Mouse (Mus musculus) lung, embryonic 14.5 days (tissue): Measurements from ENCODE around the gene Tmem212. TPM values are rescaled to one million over a fixed set of nuclear protein-coding genes. Genes with fewer than 3 reads are reported as not detected.
"Not testable (repeated sequence)": the region's sequence is repeated elsewhere in the genome, so short reads cannot be mapped to it uniquely, and the experiment has no call there.

Experiments
- ATAC-seq: fragments of 200-750 bp; cut with Nextera tagmentation; 2 replicates; pipeline ENCODE4 v1.8.0; 2017; ENCODE audit warnings: mild to moderate bottlenecking, moderate TSS enrichment, moderate library complexity; ENCODE audit not compliant: insufficient read depth
- DNase-seq: peaks from one replicate; pipeline ENCODE4 v3.0.0-alpha.2; 2015
- H3K27ac ChIP-seq: fragments of 300-500 bp; sonication (generic); 2 replicates; pipeline ENCODE4 v1.5.1; 2014; ENCODE audit warnings: low read depth, mild to moderate bottlenecking, moderate library complexity
- H3K27me3 ChIP-seq: fragments of 300-500 bp; sonication (generic); 2 replicates; pipeline ENCODE4 v1.6.1; 2014; ENCODE audit warnings: low read length, control low read depth; ENCODE audit not compliant: insufficient read depth
- H3K36me3 ChIP-seq: fragments of 300-500 bp; sonication (generic); 2 replicates; pipeline ENCODE4 v1.6.1; 2014; ENCODE audit warnings: control low read depth; ENCODE audit not compliant: insufficient read depth
- H3K4me1 ChIP-seq: fragments of 300-500 bp; sonication (generic); 2 replicates; pipeline ENCODE4 v1.6.1; 2014; ENCODE audit warnings: antibody characterized with exemption, control low read depth; ENCODE audit not compliant: insufficient read depth
- H3K4me2 ChIP-seq: fragments of 300-500 bp; sonication (generic); 2 replicates; pipeline ENCODE4 v1.6.1; 2014; ENCODE audit warnings: mild to moderate bottlenecking
- H3K4me3 ChIP-seq: fragments of 300-500 bp; sonication (generic); 2 replicates; pipeline ENCODE4 v1.5.1; 2014; ENCODE audit warnings: low read depth, low read length
- H3K9ac ChIP-seq: fragments of 300-500 bp; sonication (generic); 2 replicates; pipeline ENCODE4 v1.6.1; 2014
- H3K9me3 ChIP-seq: fragments of 300-500 bp; sonication (generic); 2 replicates; pipeline ENCODE4 v1.6.1; 2016; ENCODE audit warnings: low read depth, low read length, control low read depth
- CTCF ChIP-seq: IDR thresholded peaks from 2 replicates; pipeline ENCODE4 v1.5.1; 2016; ENCODE audit warnings: antibody characterized with exemption, low read depth
- WGBS: fragments of 180-500 bp; shearing (Covaris S2); extraction: QIAGEN DNeasy Blood & Tissue Kit; methylation state at CpG from one replicate; pipeline ENCODE4 v1.1.7; 2014; 5-methylcytosine and 5-hydroxymethylcytosine counted together
- polyA plus RNA-seq: library from polyadenylated mRNA; unstranded; fragments of >200 nt; fragmentation: Nextera tagmentation; extraction: Ambion mirVana; gene quantifications from 2 replicates; pipeline ENCODE4 v1.2.1, GENCODE M21; 2014

Gene Tmem212
- polyA plus RNA-seq: not detected in 2 replicates

DNA sequence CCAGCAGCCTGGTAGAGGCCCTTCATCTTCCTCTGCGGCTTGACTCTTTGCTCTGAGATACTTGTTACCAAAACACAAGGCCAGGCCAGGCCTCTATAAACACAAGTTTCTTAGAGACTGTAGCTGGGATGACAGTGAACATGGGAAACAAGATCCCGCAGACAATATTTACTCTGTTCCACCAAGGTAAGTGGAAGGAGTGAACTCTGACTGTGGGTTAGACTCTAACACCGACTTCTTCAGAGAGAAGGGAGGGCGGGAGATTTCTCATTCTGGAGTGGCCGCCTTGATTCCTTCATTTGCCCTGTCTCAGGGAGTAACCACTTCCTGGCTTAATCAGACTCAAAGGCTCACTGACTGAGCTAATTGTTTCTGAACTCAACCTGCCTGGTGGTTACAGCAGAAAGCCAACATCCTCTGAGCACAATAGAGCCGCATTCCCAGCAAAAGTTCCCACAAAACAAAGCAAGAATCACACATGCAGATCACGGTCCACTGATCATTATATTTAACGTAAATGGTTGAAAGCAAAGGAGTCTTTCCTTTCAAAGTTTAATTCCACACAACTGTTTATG is at the start of gene Tmem212:
Gene Tmem212, minus strand, starts transcription at position 51 of the 575 bp plus-strand sequence.
- Histone ChIP-seq H3K27ac (0 out of 2 replicates have a peak within 1 kb of the TSS, but pooled peaks have one; percentile 21), H3K27me3 (no peaks in the 10 kb centered on the region), H3K4me1 (peaks cover 8% of the 10 kb centered on the region), H3K9me3 (no peaks in the 10 kb centered on the region), H3K4me3 (no peak within 1 kb of the TSS), H3K36me3 (no peaks in the 10 kb centered on the region), H3K9ac (no peak within 1 kb of the TSS), H3K4me2 (no peak within 1 kb of the TSS)
- no peak for TF ChIP-seq CTCF
- 57% methylated on average over 8 of the region's 8 CpGs for WGBS
- ATAC-seq (no peak), DNase-seq (peak; percentile 31)

DNA sequence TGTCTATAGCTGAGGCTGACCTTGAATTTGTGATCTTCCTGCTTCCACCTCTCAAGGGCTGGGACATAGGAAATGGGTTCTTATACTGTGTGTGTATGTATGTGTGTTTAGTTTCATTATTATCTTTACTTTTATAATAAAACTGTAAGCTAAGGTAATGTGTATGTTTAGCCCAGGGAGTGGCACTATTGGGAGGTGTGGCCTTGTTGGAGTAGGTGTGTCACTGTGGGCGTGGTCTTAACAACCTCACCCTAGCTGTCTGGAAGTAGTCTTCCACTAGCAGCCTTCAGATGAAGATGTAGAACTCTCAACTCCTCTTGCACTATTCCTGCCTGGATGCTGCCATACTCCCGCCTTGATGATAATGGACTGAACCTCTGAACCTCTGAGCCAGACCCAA is 49.2 kb upstream of the Tmem212 start:
- WGBS: 72% methylated on average over 2 of the region's 2 CpGs
- H3K9me3 ChIP-seq, H3K4me1 ChIP-seq, H3K36me3 ChIP-seq, DNase-seq, H3K4me3 ChIP-seq, H3K4me2 ChIP-seq, ATAC-seq, H3K27ac ChIP-seq, H3K27me3 ChIP-seq, H3K9ac ChIP-seq: not testable (repeated sequence)

DNA sequence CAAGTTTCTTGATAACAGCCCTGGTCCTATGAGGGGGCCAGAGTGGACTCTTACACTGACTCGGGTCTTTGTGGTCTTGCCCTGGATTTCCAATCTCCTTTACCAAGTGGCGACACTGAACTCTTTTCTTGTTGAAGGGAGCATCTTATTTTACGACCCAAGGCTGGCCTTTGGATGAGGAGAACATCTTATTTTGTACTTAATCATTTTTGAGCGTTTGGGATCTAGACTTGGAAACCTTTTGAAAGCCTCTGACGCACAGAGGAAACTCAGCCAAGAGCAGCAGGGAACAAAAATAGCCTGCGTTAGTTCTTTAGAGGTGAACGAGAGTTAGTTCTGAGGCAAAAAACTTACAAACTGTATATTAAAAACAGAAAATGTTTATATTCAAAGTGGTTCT is 46.8 kb upstream of the Tmem212 start:
- 73% methylated on average over 7 of the region's 7 CpGs for WGBS
- Histone ChIP-seq H3K27me3 (no peaks in the 10 kb centered on the region), H3K4me3 (no peak overlapping the region), H3K27ac (no peak overlapping the region), H3K4me1 (no peaks in the 10 kb centered on the region), H3K4me2 (no peak overlapping the region), H3K36me3 (no peaks in the 10 kb centered on the region), H3K9me3 (no peaks in the 10 kb centered on the region), H3K9ac (no peak overlapping the region)
- TF ChIP-seq CTCF: no peak
- DNase-seq (no peak), ATAC-seq (no peak)

DNA sequence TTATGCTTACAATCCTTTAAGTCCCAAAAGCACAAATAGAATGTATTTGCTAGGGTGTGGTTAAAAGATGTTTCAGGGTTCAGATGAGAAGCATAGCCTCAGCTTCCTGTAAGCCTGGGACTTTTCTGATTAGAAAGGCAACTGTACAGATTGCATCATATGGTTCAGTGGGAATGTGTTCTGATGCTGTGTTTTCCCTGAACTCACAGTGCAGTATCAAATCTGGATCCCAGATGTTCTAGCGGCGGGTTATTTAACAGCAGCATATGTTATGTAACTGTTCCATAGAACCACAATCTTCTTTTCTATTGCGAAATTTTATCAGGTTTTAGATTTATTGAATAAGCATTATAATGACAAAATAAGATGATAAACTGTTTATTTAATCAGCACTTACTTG is 45.5 kb upstream of the Tmem212 start:
- WGBS: 80% methylated on average over 3 of the region's 3 CpGs
- Histone ChIP-seq H3K4me3 (no peak overlapping the region), H3K36me3 (no peaks in the 10 kb centered on the region), H3K9ac (no peak overlapping the region), H3K27ac (no peak overlapping the region), H3K9me3 (no peaks in the 10 kb centered on the region), H3K27me3 (no peaks in the 10 kb centered on the region), H3K4me2 (no peak overlapping the region), H3K4me1 (no peaks in the 10 kb centered on the region)
- no peak for DNase-seq
- TF ChIP-seq CTCF: no peak
- no peak for ATAC-seq

DNA sequence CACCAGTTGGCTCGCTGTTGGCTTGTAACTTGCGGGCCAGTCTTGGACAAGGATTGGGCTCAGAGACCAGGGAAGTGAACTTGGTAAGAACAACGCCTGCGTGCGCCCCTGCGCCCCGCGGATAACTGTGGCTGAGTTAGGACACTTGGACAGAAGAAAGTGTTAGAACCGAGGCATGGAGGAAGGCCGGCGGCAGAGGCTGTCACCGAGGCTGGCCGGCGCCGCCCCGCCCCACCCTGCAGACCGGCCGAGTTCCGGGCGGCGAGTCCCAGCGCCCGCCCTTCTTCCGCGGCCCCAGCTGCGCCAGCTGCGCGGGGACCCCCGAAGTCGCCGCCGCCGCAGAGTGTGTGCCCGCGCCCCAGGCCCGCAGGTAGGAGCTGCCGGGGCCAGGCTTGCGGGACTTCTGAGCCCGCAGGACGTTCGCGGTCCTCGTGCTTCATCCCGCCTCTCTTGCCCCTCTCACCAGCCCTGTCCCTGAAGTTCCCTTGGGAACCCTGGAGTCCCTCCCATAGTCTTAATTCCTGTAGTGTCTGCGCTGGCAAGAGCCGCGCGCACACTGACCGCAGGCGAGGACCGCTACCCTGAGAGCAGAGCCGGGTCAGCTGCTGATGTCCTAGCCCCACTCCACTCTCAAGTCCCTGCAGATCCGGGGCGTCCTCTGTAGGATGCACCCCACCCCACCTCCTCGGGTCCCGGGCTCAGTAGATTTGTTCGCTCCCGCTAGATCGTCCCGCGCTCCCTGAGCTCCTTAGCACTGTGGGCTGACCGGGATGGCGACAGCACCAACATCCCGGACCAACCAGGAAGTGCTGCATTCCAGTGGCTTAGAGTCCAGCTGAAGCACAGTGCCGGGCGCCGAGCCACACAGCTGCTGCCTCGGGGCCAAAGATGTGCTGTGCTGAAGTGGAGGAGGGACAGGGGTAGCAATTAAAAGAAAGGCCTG is 42.5 kb upstream of the Tmem212 start, which contains the start of gene Pld1:
Gene Pld1, plus strand, starts transcription at position 315 of the 943 bp plus-strand sequence.
- peak; percentile 96 for ATAC-seq
- under 1% methylated on average over 66 of the region's 68 CpGs for WGBS

DNA sequence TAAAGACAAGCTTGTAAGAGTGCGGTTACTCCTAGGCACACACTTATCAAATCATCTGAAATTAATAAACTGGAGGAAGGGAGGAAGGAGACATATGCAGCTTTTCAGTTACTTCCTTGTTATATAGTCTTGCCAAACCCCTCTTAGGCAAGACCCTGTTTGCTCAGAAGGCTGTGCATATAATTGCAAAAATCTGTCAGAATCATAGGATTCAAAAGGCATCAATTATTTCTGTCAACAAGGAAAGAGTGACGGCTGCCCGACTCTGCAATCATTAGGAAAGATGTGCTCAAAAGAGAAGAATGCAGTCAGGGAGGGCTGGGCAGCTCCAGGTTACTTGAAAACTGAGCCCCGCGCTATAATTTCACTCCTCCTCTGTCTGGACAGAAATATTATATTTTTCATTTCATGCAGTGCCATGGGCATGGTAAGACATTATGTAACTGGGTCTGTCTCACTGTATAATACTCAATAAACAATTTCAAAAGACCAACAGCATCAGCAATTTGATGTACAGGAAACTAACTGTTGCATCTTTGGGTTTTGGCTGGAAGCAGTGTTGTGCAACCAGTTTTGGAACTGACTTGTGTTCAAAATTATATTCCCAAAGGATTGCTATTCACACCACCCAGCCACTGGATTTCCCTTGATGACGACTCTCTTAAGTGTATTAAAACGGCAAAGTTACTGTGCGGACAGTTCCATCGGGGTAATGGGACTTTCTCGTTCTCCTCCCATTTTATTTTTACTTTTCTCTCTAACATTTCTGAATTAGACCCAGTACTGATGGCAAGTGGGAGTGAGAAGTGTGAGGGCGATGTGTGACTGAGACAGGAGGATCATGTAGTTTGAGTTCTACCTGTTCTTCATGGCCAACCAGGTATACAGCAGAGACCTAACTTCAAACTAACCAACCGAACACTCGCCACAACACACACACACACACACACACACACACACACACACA is 41.3 kb upstream of the Tmem212 start:
- Histone ChIP-seq H3K4me1 (no peaks in the 10 kb centered on the region), H3K4me3 (no peak overlapping the region; the same call in 1 of the 2 replicates), H3K36me3 (no peaks in the 10 kb centered on the region), H3K27me3 (no peaks in the 10 kb centered on the region), H3K9me3 (no peaks in the 10 kb centered on the region), H3K27ac (no peak overlapping the region), H3K9ac (no peak overlapping the region), H3K4me2 (peak overlapping the region; percentile 97)
- WGBS: 71% methylated on average over 13 of the region's 13 CpGs
- no peak for ATAC-seq
- peak; percentile 19 for DNase-seq
- TF ChIP-seq CTCF: no peak

More for the DNA sequence above, 42.5 kb upstream of the Tmem212 start, which contains the start of gene Pld1:
- H3K36me3 ChIP-seq: no peaks in the 10 kb centered on the region
- H3K27ac ChIP-seq: peak within 1 kb of the TSS; percentile 90
- H3K4me3 ChIP-seq: peak within 1 kb of the TSS; percentile 63
- no peaks in the 10 kb centered on the region for H3K27me3 ChIP-seq
- peak within 1 kb of the TSS; percentile 70 for H3K9ac ChIP-seq
- no peak for TF ChIP-seq CTCF
- H3K4me1 ChIP-seq: no peaks in the 10 kb centered on the region
- no peaks in the 10 kb centered on the region for H3K9me3 ChIP-seq
- DNase-seq: peak; percentile 87
- H3K4me2 ChIP-seq: peak within 1 kb of the TSS; percentile 97
